Mouse (Mus musculus) kidney, adult 9 months (tissue): ENCODE measurements around the gene Nlrc5.
"Not testable (repeated sequence)": the region's sequence is repeated elsewhere in the genome, so short reads cannot be mapped to it uniquely, and the experiment has no call there.

ENCODE experiments used
- DNase-seq: peaks from one replicate; pipeline ENCODE4 v3.0.0; 2022

The Nlrc5 gene

DNA sequence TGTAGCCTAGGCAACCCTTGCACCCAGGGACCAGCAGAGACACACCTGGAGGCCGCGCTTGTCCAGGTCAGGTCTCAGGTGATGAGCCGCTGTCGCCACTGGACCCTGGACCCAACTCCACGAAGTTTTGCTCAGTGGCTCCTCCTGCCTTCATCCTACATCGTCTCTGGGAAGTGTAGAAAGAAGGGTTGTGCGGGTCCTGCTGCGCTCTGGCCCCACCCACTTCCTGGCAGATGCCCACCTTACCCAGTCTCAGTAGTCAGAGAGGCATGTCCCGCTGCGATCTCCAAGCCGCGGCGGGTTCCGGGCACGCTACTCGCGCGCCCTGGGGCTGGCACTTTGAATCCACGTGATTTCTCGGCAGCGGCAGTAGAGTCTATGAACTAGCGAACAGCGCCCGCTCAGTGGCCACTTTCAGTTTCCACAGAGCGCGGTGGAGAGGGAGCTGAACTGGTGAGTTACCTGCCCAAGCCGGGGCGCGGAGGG lies at the start of gene Nlrc5:
Gene Nlrc5, plus strand, starts transcription at position 376 of the 486 bp plus-strand sequence.
- peak; percentile 78 for DNase-seq

DNA sequence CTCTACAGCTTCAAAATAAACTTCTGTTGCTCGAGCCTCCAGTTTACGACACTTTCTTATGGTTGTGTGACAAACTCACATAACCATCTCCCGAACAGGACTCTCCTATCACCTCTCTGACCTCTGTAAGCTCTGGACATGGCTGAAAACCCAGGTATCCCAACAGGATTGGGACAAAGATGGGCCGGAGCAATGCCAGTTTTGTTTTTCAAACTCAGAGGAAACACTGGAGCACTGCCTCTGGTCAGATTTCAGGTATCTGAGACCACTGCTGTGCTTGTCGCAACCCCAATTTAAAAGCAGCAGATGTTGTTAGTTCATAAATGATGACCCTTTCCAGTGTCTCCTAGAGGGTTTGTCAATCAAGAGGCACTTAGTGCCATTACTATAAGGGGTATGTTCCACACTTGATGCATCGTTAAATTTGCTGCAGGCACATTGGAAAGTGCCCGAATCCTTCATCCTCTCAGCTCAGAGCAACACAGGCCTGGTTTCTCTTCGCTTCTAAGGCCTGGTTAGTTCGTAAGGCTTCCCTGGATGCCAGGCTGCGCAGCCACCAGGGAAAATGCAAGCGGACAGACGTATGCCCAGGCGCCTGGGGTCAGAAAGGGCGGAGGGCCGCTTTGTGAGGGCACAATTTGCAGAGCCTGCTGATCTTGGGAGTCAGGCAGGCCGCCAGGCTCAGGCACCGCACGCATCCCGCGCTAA lies 48.5 kb upstream of the Nlrc5 start:
- DNase-seq = no peak

DNA sequence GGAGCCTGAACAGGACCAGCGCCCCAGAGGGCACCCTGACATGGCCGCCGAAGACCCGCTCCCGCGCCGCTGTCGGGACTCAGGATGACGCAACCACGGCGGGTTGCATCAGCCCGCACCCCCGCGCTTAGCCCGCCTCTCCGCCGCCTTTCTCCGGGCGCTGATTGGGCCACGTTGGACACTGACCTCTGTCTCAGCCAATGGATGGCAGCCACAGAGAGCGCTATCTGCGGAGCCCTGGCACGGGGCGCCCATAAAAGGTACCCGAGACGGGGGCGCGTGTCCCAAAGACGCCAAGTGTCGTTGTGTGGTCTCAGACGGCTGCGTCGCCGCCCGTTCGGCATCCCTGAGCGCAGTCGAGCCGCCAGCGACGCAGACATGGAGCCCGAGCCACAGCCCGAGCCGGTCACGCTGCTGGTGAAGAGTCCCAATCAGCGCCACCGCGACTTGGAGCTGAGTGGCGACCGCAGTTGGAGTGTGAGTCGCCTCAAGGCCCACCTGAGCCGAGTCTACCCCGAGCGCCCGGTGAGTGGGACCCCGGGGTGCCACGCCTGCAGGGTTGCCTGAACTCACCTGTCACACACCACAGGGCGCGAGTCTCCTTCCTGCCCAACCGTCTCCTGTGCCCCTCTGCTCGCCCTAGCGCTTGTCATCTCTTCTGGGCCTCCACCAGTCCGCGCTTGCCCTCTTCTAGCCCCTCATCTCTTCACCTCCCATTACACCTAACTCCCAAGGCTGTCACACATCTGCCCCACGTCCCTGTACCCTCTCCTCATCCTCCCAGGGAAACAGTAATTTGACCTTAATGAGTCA lies 47.7 kb upstream of the Nlrc5 start, which contains the start of gene Herpud1:
Gene Herpud1, plus strand, starts transcription at position 225 of the 813 bp plus-strand sequence.
- peak; percentile 99 for DNase-seq

DNA sequence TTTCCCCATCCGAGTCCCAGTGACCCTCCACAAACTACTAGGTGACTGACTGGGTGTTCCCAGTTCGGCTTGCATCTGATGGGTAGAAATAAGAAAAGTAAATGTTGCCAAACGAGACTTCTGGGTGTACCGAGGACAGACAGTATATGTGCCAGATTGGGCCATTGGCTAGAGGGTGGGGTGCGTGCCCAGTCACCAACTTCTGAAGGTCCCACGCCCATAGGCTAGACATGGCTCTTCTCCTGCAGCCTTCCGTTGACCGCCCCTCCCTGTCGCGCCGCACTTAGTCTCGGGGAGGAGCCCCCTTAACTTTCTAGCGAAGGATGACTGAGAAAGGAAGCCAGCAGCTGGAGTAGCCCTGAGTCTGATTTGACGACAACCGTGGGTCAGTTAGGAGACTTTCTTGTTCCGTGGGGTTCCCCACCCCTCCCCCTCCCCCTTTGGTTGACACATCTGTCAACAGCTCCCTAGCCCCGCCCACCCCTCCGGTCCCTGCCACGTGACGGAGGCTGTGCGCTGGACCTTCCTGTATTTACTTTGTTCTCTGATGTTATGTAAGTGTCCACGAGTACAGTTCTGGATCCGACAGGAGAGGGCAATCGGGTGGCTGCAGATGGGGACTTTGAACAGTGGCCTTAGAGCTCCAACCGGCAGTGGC lies 47.0 kb upstream of the Nlrc5 start:
- DNase-seq = peak; percentile 99

DNA sequence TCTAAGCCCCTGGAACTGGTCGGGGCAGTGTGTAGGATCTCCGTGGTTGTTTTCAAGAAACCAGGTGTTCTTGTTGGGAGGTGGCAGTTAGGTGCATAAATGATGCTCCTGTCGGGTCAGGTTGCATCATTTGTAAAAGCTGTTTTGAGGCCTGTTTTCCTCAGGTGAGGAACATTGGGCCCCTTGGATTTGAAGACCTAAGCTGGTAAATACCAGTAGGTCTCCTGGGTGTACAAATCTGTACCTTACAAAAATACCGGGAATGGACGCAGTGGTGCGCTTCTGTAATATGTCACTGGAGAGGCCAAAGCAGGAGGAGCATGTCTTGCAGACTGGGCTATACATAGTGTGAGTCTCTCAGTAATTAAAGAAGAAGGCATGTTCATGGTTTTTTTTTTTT lies 46.4 kb upstream of the Nlrc5 start:
- no peak for DNase-seq

DNA sequence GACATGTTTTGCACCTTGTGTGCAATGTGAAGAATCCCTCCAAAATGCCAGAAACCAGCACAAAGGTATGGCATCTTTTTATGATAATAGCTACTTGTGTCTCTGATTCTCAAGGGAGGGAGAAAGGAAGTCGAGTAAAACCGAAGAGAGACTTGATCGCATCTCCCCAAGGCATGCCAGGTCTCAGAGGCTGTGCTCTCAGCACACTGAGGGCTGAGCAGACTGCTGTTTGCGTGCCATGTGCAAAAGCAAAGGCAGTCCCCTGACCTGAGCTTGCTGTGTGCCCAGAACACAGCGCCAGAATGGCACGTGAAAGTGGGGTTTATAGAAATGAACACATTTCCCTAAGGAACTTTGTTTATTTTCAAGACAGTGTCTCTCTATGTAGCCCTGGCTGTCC lies 44.6 kb upstream of the Nlrc5 start:
- no peak for DNase-seq

DNA sequence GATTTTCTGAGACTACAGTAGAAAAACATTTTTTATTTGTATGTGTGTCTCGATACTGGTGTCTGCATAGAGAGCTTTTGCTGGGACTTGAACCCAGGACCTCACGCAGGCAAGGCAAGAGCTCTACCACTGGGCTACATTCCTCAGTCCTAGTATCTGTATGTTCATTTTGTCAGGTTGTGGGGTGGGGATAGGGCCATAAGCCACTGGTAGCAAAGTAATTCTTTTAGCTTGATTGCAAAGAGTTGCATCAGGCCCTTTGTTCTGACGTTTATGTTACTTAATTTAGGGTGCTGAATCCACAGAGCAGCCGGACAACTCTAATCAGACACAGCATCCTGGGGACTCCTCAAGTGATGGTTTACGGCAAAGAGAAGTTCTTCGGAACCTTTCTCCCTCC lies 43.7 kb upstream of the Nlrc5 start:
- no peak for DNase-seq

DNA sequence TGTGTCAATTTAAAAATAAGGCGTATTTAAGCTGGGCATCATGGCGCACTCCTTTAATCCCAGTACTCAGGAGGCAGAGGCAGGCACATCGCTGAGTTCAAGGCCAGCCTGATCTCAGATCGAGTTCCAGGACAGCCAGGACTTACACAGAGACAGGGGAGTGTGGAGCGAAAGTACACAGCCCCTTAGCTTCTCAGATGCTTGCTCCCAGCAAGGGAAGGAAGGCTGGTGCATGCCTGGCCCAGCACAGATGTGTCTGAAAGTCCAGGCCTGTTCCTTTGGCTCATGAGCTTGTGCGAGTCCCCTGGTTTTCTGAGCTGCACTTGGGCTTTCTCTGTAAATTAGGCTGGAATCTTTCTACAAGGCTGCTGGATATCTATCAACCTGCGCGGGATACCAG lies 43.2 kb upstream of the Nlrc5 start:
- no peak for DNase-seq

DNA sequence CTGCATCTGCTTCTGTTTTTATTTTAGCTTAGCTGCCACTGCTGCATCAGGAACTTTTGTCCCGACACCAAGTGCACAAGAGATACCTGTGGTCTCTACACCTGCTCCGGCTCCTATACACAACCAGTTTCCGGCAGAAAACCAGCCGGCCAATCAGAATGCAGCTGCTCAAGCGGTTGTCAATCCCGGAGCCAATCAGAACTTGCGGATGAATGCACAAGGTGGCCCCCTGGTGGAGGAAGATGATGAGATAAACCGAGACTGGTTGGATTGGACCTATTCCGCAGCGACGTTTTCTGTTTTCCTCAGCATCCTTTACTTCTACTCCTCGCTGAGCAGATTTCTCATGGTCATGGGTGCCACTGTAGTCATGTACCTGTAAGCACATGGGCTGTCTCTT lies 42.0 kb upstream of the Nlrc5 start:
- peak; percentile 81 for DNase-seq

DNA sequence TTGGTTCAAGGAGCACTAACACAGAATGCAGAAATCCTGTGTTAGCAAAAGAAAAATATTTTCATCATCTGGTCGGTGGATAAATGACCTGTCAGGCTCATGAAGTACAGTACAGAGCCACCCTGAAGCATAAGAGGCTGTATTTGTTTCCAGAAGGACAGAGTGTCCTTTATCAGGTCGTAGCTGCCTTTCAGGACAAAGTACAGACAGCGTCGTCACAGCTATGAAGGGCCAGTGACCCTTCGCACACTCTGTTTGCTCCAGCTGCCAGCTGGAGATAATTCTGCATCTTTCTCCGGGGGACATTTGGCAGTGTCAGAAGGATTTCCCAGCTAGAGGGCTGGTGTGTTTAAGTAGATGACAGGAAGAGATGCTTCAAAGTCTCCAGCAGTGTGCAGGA lies 41.5 kb upstream of the Nlrc5 start:
- peak; percentile 49 for DNase-seq

DNA sequence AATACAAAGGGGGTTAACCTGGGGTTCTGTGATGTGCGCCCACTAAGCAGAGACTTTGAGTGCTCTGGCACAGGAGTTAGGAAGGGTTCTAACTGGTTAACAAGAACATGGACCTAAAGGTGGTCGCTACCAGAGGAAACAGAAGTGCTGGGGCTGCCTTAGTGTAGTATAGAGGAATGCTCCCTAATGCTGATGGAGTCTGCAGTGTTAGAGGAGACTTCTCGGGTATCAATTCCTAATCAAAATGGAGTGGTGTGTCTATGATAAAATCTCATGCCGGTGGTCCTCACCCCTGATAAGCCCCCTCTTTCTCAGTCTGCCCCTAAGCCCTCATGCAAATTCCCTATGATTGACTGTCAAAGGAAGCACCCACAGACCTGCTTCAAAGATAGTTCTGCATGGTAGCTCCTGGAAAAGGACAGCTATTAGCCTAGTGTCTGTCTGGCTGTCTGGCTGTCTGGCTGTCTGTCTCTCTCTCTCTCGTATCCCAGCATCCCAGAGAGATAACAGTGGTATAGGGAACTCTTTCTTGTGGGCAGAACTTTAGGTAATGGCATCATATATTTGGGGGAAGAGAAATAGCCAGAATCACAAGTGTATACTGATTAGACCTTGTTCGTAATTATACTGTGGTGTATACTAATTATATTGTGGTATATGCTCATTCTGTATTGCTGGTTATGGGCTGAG lies 38.2 kb upstream of the Nlrc5 start:
- DNase-seq = peak; percentile 13

DNA sequence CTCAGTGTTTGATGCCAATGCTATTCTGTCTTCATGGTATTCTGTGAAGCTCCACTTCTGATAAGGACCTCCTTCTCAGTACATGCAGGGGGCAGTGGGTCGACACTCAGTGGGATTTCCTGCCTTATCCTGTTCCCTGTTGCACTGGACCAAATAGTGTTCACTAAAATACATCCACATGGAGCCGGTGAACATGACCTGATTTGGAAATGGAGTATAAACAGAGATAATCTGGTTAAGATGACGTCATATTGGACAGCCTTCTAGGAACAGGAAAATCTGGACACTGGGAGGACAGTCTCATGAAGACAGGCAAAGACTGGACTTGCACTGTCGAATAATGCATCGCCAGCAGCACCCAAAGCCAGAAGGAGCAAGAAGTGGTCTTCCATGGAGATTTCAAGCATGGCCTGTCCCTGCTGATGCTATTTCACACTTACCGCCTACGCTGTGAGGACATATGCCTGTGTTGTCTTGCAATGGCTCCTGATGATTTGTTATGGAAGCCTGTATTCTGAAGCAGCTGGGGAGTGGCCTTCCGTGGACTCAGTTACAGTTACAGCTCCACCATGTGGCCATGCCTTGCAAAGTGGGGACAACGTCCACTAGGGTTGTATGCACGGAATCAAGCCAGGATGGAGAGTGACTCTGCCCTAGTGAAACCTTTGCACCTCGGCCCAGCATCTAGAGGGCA lies 37.0 kb upstream of the Nlrc5 start:
- peak; percentile 80 for DNase-seq

DNA sequence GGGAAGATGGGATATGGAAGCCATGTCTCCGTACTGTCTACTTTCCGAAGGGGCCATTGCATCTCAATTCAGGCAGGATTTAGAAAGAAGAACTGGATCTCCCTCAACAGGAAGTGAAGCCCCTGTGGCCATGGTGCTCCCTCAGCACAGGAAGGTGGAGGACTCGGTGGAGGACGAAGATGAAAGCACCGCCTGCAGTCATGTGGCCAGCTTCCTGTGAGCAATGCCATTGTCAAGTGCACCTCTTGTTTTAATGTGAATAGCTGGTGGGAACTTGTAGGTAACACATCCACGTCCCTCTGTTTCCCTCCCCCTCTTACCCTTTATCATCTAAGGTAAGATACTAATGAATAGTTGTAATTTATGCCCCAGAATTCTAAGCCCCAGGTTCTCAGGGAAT lies 35.6 kb upstream of the Nlrc5 start:
- DNase-seq = no peak

DNA sequence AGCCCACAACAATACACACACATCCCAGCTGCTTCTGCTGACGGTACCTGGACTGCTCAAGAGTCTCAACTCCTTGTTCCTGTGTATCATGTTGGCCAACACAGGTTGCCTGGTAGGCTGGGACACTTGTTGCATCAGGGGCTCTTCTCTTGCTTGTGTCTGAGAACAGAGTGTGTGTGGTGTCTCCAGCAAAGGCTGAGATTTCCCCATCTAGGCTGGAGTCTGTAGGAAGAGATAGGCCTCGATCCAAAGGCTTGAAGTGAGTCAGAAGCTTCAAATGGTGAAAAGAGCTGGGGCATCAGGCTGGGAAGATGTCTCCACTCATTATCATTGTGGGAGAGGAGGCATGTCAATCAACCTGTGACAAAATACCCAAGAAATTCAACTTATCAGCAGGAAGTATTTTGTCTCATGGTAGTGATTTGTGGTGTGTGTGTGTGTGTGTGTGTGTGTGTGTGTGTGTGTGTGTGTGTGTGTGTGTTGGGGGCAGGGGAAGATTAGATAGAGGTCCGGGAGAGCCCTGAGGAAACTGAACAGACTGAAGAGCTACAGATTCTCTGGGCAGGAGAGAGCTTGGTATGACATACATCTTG lies 34.7 kb upstream of the Nlrc5 start:
- DNase-seq = no peak

DNA sequence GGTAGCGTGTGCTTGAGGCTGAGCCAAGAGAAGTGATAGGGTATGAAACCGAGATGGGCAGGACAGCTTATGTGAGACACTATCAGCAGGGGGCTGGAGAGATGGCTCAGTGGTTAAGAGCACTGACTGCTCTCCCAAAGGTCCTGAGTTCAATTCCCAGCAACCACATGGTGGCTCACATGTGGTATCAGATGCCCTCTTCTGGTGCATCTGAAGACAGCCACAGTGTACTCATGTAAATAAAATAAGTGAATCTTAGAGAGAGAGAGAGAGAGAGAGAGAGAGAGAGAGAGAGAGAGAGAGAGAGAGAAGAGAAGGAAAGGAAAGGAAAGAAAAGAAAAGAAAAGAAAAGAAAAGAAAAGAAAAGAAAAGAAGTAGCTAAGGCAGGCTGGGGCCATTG lies 34.2 kb upstream of the Nlrc5 start:
- DNase-seq = not testable (repeated sequence)

DNA sequence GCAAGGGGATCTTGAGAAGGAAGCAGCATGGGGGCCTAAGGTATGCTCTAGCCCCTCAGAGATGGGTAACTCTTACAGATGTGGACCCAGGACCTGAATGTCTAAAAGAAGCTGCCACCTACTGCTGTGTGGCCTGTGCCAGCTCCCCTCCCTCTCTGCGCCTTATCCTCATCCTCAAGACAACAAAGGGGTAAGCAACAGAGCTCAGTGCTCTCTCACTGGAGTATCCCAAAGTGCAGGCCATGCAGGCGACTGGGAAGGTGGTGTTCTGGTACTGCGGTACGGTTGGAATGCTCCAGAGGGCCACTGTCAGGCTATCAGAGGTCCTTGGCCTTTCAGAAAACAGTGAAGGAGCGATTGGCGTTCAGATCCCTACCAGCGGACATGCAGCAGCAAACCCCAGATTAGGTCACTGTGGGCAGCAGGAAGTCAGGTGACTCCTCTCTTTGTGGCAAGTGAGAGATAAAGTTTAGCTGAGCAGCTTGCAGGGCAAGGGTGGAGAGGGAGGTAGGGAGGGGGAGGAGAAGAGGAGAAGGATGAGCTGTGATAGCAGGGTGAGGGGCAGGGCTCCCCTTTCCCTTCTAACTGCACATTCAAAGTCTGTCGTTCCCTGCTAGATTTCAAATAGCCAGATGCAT lies 25.6 kb upstream of the Nlrc5 start:
- DNase-seq = no peak

DNA sequence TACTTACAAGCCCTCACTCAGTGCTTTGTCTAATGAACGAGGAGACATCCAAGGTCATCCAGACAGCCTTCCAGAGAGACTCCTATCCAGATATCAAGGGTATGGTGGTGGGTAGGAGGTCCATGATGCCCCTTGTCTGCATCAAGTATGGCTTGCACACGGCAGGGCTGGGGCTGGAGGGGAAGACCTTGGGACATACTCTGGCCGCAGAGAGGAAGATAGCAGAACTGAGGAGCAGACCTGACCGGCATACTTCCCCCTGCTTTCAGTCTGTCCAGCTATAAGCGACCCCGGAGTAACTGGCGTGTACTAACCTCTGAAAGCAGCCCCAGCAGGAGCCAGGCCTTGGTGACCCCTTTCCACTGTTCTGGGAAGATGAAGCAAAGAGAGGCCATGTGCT lies 24.6 kb upstream of the Nlrc5 start:
- DNase-seq = no peak

DNA sequence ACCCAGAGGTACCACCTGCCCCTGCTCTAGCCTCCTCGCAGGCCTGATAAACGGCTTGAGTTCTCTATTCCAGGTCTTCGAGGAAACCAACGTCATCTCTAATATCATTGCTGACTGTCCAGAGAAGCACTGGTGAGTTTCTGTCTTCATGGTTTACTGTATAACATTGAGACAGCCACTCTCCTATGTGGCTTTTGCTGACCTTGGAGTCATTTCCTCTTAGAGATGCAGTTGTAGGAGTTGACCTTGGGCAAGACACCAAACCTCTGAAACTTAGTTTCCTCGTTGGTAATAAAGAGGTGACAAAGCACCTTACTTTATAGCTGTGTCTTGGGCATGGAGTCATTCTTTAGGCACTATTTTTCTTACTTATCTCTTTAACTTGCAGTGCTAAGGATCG lies 21.6 kb upstream of the Nlrc5 start:
- no peak for DNase-seq

DNA sequence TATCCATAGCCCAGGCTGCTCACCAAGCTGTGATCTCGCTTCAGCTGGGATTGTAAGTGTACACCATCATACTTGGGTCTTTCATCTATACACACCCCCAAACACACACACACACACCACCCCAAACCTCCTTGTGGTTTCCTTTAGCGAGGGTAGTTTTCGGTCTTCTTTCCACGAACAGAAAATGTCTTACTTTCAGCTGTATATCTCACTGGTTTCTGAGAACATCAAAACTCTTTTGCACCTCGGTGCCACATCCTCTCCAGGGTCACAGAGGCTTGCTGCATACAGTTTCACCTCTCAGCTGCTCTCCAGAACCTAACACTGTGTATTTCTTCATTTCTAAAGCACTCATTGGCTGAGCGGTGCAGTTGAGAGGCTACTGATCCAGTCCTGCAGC lies 20.6 kb upstream of the Nlrc5 start:
- DNase-seq = no peak

DNA sequence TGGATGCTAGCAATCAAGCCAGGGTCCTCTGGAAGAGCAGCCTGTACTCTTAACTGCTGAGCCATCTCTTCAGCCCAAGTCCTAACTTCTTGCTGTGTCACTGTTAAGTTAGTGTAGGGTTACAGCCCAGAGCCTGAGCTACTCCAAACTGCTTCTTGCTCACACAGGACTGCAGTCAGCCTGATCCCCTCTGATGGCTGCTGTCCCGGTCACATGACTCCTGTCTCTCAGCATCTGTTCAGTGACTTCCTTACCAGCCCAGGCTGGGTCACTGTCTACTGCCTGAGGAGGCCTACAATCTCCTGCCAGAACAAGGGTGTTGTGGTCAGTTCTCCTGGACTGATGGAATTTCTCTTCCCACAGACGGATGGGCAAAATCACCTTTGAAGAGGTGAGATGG lies 18.9 kb upstream of the Nlrc5 start:
- DNase-seq = no peak

DNA sequence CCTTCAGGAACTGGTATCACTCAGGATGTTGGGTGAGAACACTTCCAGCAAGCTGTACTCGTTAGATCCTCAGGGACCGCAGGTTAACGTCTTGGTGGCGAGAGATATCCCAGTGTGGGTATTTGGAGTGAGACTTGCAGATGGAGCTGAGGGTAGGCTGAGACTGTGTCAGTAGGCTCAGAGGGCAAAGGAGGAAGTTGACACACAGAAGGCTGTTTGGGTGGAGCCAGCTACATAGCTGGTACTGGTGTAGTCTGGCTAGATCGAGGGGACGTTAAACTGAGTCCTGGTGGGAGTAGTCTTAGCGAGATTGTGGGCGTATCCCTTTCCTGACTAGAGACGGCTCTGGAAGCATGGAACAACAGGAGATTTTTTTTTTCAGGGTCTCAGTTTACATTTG lies 16.1 kb upstream of the Nlrc5 start:
- DNase-seq = no peak

DNA sequence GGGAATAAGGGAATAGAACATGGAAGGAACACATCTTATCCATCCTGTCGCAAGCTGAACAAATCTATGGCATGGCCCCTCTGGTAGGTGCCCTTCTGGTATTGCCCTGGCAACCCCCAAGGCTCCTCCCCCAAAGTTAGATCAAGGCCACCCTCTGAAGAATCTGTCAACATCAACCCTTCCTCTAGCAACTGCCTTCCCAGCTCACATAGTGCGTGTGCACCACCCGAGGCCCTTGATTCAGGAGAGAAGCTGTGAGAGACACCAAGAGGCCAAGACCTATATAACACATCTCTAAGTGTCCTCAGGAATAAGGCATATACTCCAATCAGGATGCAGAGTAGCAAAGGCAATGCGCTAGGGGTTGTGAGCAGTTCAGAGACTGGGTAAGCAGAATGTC lies 11.9 kb upstream of the Nlrc5 start:
- DNase-seq = no peak
